Mouse (Mus musculus) liver, embryonic 12.5 days (tissue): ENCODE results near the gene Zfp213. TPM values are rescaled to one million over a fixed set of nuclear protein-coding genes. Genes with fewer than 3 reads are reported as not detected.
"Not testable (repeated sequence)": the region's sequence is repeated elsewhere in the genome, so short reads cannot be mapped to it uniquely, and the experiment has no call there.

Source experiments
- ATAC-seq: fragments of 200-750 bp; cut with Nextera tagmentation; 2 replicates; pipeline ENCODE4 v1.8.0; 2017; ENCODE audit warnings: moderate number of reproducible peaks, mild to moderate bottlenecking, moderate library complexity
- H3K27ac ChIP-seq: fragments of 300-500 bp; sonication (generic); 2 replicates; pipeline ENCODE4 v1.5.1; 2016; ENCODE audit warnings: mild to moderate bottlenecking
- H3K27me3 ChIP-seq: fragments of 300-500 bp; sonication (generic); replicated peaks from 2 replicates; pipeline ENCODE4 v1.6.1; 2016; ENCODE audit warnings: mild to moderate bottlenecking, moderate library complexity
- H3K36me3 ChIP-seq: fragments of 300-500 bp; sonication (generic); 2 replicates; pipeline ENCODE4 v1.6.1; 2016; ENCODE audit warnings: mild to moderate bottlenecking, moderate library complexity
- H3K4me1 ChIP-seq: fragments of 300-500 bp; sonication (generic); 2 replicates; pipeline ENCODE4 v1.6.1; 2016
- H3K4me2 ChIP-seq: fragments of 300-500 bp; sonication (generic); 2 replicates; pipeline ENCODE4 v1.6.1; 2016; ENCODE audit warnings: mild to moderate bottlenecking, moderate library complexity
- H3K4me3 ChIP-seq: fragments of 300-500 bp; sonication (generic); 2 replicates; pipeline ENCODE4 v1.5.1; 2016; ENCODE audit warnings: mild to moderate bottlenecking, moderate library complexity
- H3K9ac ChIP-seq: fragments of 300-500 bp; sonication (generic); 2 replicates; pipeline ENCODE4 v1.6.1; 2016; ENCODE audit warnings: mild to moderate bottlenecking, moderate library complexity
- H3K9me3 ChIP-seq: fragments of 300-500 bp; sonication (generic); replicated peaks from 2 replicates; pipeline ENCODE4 v1.6.1; 2016; ENCODE audit warnings: mild to moderate bottlenecking, moderate library complexity
- WGBS: fragments of 180-500 bp; shearing (Covaris S2); methylation state at CpG from one replicate; pipeline ENCODE4 v1.1.7; 2016; ENCODE audit not compliant: insufficient replicate concordance; 5-methylcytosine and 5-hydroxymethylcytosine counted together
- polyA plus RNA-seq: library from polyadenylated mRNA; unstranded; fragments of >200 nt; fragmentation: Nextera tagmentation; extraction: Ambion mirVana; gene quantifications from 2 replicates; pipeline ENCODE4 v1.2.1, GENCODE M21; 2016

The Zfp213 gene
- polyA plus RNA-seq, 1 experiment from 2014 or later, result 9.1 TPM

DNA sequence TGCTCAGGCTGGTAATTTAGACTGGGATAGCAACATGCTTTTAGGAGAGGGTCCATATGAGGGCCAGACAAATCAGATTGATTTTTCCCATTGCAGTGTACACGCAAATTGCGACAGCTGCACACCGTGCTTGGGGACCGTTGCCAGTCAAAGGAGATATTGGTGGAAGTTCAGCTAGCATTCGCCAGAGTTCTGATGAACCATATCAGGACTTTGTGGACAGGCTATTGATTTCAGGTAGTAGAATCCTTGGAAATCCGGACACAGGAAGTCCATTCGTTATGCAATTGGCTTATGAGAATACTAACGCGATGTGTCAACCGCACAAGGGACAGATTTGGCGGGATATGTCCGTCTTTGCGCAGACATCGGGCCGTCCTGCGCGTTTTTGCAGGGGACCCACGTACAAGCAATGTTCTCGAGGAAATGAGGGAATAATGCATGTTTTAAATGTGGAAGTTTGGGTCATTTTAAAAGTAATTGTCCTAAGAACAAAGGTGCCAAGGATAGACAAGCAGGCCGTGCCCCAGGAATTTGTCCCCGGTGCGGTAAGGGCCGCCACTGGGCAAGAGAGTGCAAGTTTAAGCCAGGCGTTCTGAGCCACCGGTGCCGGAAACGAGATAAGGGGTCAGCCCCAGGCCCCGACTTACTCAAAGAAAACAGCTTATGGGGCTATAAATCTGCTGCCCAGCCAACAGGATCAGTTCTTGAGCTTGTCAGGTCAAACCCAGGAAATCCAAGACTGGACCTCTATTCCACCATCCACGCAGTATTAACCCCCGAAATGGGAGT is 40.9 kb downstream of the Zfp213 start:
- H3K9me3 ChIP-seq, ATAC-seq, H3K9ac ChIP-seq, H3K36me3 ChIP-seq, H3K4me1 ChIP-seq, H3K27ac ChIP-seq, H3K27me3 ChIP-seq, H3K4me3 ChIP-seq: not testable (repeated sequence)
- 0 out of 2 replicates have a peak overlapping the region, but pooled peaks have one; percentile 8 for H3K4me2 ChIP-seq
- WGBS, result 49% methylated on average over 30 of the region's 30 CpGs

DNA sequence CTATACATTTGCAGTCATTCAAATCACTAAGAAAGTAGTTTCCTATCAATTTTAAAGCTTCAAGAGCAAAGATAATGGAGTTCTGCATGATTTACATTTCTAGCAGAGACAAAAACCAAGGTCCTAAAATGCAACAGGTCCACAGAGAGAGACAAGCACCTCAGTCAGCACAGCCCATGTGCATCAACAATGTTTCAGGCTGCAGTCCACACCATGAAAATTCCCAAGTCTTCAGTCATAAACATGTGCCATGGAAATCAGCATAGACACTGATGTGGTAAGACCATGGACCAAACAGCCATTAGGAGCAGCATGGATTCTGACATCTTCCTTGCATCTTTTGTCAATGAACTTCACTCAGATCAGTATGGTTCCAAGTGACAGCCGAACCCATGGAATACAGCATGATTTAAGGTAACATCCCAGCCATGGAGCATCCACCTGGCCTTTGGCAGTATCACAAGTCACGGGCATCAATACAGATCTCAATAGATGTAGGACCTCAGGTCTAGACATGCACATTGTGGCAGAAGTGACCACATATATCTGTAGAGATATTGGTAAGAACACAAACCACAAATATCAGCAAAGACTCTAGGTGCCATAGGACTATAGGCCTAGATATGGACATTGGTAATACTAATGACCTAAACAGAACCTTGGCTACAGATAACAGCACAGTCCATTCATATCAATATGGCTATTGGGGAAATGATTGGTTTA is 45.2 kb downstream of the Zfp213 start:
- H3K4me3 ChIP-seq, result no peak overlapping the region
- no peaks in the 10 kb centered on the region for H3K36me3 ChIP-seq
- H3K4me2 ChIP-seq, result no peak overlapping the region
- no peaks in the 10 kb centered on the region for H3K4me1 ChIP-seq
- H3K27me3 ChIP-seq, result peaks cover 5% of the 10 kb centered on the region
- H3K9me3 ChIP-seq, result no peaks in the 10 kb centered on the region
- H3K9ac ChIP-seq, result no peak overlapping the region
- ATAC-seq, result 0 out of 2 replicates have a peak, but pooled peaks have one; percentile 32
- no peak overlapping the region for H3K27ac ChIP-seq
- 56% methylated on average over 2 of the region's 2 CpGs for WGBS

Other genes starting within 250 kb of the Zfp213 start
- gene Vmn2r115, start 220.5 kb downstream of the Zfp213 start, polyA plus RNA-seq, result not detected in 2 replicates
- not detected in 2 replicates for gene Vmn2r116, start 179.6 kb downstream of the Zfp213 start, polyA plus RNA-seq
- not detected in 2 replicates for gene Vmn2r117, start 84.5 kb downstream of the Zfp213 start, polyA plus RNA-seq
- gene Zfp13, start 35.2 kb upstream of the Zfp213 start, polyA plus RNA-seq, result 2.8 and 2.9 TPM in 2 replicates
- not detected in 2 replicates for gene Zscan10, start 36.6 kb upstream of the Zfp213 start, polyA plus RNA-seq
- gene Mmp25, start 81.0 kb upstream of the Zfp213 start, polyA plus RNA-seq, result 0.20 and 0.28 TPM in 2 replicates
- not detected in 2 replicates for gene Bicdl2, start 96.3 kb upstream of the Zfp213 start, polyA plus RNA-seq
- gene Hcfc1r1, start 109.4 kb upstream of the Zfp213 start, polyA plus RNA-seq, result 23.6 and 25.5 TPM in 2 replicates
- gene Thoc6, start 109.6 kb upstream of the Zfp213 start, polyA plus RNA-seq, result 31.4 and 36.1 TPM in 2 replicates
- gene Tnfrsf12a, start 113.2 kb upstream of the Zfp213 start, polyA plus RNA-seq, result 7.1 and 7.8 TPM in 2 replicates
- gene Cldn6, start 115.0 kb upstream of the Zfp213 start, polyA plus RNA-seq, result 0.78 and 2.3 TPM in 2 replicates
- 0.08 and 0.11 TPM in 2 replicates for gene Cldn9, start 119.8 kb upstream of the Zfp213 start, polyA plus RNA-seq
- gene 1520401A03Rik, start 158.5 kb upstream of the Zfp213 start, polyA plus RNA-seq, result 0.05 and 0.10 TPM in 2 replicates
- 41.1 and 42.1 TPM in 2 replicates for gene Pkmyt1, start 162.1 kb upstream of the Zfp213 start, polyA plus RNA-seq
- gene Paqr4, start 176.6 kb upstream of the Zfp213 start, polyA plus RNA-seq, result 7.4 and 8.4 TPM in 2 replicates
- gene Kremen2, start 181.6 kb upstream of the Zfp213 start, polyA plus RNA-seq, result 0.17 and 0.55 TPM in 2 replicates
- 22.4 and 22.6 TPM in 2 replicates for gene Flywch1, start 207.4 kb upstream of the Zfp213 start, polyA plus RNA-seq
- 2.9 and 3.6 TPM in 2 replicates for gene Flywch2, start 221.8 kb upstream of the Zfp213 start, polyA plus RNA-seq
- gene Srrm2, start 226.3 kb upstream of the Zfp213 start, polyA plus RNA-seq, result 334 and 339 TPM in 2 replicates